Mouse (Mus musculus): ENCODE measurements at regions not wholly inside any gene's neighbourhood (a gene's known extent, or its start where the extent isn't known, plus 50 kb on each side); places are given as distances from the start of the nearest gene placed in this dataset.

DNA sequence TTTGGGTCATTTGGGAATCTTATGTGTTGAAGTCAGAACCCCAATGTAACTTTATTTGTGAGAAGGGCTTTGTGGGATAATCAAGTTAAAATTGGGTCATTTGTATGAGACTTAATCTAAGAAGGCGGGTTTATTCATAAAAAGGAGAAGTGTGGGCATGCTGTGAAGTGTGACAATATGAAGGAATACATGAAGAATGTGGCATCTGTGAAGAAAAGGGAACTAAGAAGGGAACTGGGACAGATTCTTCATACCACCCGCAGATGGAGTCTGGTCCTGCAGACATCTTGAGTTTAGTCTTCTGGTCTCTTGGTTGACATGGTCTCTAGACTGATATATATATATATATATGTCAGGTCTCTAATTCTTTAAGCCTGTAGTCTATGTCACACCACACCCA is 385.3 kb upstream of the Fam92a start:
- TF ChIP-seq NRF1 (IDR thresholded peaks at IDR 0.05; ENCODE audit: low read depth, low read length) (no peak), UBTF (IDR thresholded peaks at IDR 0.05; ENCODE audit: low read depth, low read length) (no peak), USF2 (conservative IDR thresholded peaks at IDR 0.05; ENCODE audit: low read depth, low read length) (no peak), RCOR1 (conservative IDR thresholded peaks at IDR 0.05; ENCODE audit: low read depth, low read length) (no peak), POLR2A (IDR thresholded peaks at IDR 0.05; ENCODE audit: low read depth, low read length) (no peak), EP300 (IDR thresholded peaks at IDR 0.05; ENCODE audit: low read length) (no peak), CTCF (conservative IDR thresholded peaks at IDR 0.05 in 1 of 2, IDR thresholded peaks at IDR 0.05 in 1 of 2; ENCODE audit: low read depth in 2 of 2, low read length in 2 of 2) (no peak), ZMIZ1 (IDR thresholded peaks at IDR 0.05; ENCODE audit: low read depth, low read length) (no peak), KAT2A (IDR thresholded peaks at IDR 0.05; ENCODE audit: insufficient replicate concordance, low read length) (no peak), MAFK (IDR thresholded peaks at IDR 0.05; ENCODE audit: insufficient replicate concordance, low read length) (no peak), ZNF384 (IDR thresholded peaks at IDR 0.05; ENCODE audit: low read depth, low read length) (no peak)
